Mouse (Mus musculus): Measurements from ENCODE around the gene Prkce. TPM values are rescaled to one million over a fixed set of nuclear protein-coding genes. Genes with fewer than 3 reads are reported as not detected.

The Prkce gene
- total RNA-seq, 2 experiments from 2014 or later: 22.8 to 31.8 TPM

- DNase-seq: no peak
Observed at GRCm38 (mm10) chr17:86176722-86177121, 9.1 kb downstream of the Prkce start.

DNA sequence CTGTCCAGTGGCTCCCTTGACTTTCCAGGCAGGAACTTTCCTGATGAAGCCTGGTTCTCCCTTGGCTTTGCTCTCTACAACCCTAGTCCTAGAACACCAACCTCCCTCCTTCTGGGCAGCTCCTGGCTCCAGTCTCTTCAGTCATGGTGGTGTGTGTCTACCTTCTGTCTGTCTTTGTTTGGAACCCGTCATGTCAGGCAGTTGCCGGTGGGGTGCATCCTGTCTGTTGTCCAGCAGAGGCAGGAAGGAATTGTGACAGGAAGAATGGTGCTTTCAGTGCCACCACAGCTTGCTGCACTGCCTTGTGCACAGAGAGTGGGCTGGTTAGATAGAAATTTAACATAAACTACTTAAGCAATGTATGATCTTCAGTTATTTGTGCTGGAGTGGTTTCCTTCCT is 16.2 kb downstream of the Prkce start:
- no peak for DNase-seq

GRCm38 (mm10) chr17:86184552-86185209 is 17.1 kb downstream of the Prkce start:
- no peak for DNase-seq

GRCm38 (mm10) chr17:86185584-86185983 is 18.0 kb downstream of the Prkce start:
- no peak for DNase-seq

GRCm38 (mm10) chr17:86187777-86188176 is 20.2 kb downstream of the Prkce start:
- no peak for DNase-seq

GRCm38 (mm10) chr17:86193979-86194378 is 26.4 kb downstream of the Prkce start:
- DNase-seq: no peak

DNA sequence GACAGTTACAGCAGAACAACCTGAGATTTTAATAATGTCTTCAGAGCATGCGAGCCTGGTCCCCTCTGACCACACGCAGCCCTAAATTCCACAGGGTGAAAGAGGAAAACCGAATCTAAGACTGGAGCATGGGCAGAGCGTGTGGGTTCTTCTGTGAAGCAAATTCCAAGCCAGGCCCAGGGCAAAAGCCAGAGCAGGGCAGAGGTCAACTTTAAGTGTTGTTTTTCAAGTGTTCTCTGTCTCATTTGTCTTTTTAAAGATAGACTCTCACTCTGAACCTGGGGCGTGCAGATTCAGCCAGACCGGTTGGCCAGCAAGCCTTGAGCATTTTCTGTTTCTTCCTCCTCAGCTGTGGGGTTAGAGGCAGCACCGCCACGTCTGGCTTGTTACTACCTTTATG is 27.3 kb downstream of the Prkce start:
- no peak for DNase-seq

GRCm38 (mm10) chr17:86198496-86199465 is 31.2 kb downstream of the Prkce start:
- DNase-seq: peak; percentile 30

- peak; percentile 67 for DNase-seq
Observed at GRCm38 (mm10) chr17:86201981-86202380, 34.4 kb downstream of the Prkce start.

GRCm38 (mm10) chr17:86202972-86203371 is 35.4 kb downstream of the Prkce start:
- peak; percentile 43 for DNase-seq

- peak; percentile 51 for DNase-seq
Observed at GRCm38 (mm10) chr17:86203531-86204450, 36.2 kb downstream of the Prkce start.

DNA sequence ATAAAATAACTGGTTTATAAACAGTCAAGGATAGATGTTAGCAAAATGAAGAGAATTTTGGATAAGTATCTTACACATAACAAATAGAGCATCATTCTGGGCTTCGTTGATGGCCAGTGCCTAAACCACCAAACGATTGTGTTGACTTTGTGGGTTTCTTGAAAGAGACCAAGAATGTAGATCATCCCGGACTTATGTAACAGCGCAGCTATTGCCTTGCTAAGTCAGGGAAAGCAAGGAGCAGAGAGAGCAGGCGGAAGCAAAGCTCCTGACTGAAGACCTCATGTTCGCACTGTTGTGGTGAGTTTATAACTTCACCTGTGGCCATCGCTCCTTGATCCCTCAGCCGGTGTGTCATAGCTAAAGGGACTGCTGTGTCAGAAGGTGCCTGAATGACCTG is 38.7 kb downstream of the Prkce start:
- DNase-seq: no peak

DNA sequence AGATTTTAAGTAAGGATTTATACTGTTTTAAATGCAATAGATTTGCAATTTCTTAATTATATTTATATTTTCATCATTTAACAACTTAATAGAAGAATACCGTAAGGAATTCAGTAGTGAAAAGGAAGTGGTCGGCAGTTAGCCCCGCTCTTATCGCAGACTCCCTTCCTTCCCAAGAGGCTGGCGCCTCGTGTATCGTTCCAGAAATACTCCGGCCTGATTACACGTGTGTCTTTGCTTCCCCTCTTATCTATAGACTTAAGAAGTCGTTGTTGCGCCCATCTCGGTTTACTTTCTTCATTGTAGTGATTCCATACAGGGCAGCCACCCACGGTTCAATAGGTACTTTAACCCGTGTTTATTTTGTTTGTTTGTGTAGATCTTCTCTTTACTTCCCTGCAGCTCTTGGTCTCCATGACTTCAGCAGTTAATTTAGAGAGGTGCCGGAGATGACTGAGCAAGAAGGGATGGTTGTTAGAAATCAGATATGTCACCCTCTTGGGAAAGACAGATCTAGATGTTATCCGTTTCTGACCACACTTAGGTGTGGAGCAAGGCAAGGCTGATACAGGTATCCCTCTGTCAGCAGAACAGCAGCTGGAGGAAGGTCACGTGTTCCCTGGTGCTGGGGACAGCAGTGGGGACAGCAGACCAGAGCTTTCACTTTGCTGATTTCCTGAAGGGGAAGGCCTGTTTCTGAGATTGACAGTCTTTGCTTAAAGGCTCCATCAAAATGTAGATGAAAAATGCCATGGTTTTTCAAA is 40.7 kb downstream of the Prkce start:
- no peak for DNase-seq

DNA sequence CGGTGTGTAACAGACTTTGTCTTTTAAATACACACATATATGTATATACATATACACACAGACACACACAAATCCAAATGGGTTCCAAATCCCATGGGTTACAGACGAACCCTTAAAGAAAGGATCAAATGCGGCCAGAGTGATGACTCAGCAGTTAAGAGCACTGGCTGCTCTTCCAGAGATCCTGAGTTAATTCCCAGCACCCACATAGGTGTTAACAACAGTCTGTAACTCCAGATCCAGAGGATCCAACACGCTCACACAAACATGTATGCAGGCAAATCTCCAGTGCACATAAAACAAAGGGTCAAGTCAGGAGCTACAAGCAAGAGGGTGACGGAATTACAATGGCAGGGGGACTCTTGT is 41.2 kb downstream of the Prkce start:
- no peak for DNase-seq

- DNase-seq: no peak
Observed at GRCm38 (mm10) chr17:86209680-86210251, 42.2 kb downstream of the Prkce start.

DNA sequence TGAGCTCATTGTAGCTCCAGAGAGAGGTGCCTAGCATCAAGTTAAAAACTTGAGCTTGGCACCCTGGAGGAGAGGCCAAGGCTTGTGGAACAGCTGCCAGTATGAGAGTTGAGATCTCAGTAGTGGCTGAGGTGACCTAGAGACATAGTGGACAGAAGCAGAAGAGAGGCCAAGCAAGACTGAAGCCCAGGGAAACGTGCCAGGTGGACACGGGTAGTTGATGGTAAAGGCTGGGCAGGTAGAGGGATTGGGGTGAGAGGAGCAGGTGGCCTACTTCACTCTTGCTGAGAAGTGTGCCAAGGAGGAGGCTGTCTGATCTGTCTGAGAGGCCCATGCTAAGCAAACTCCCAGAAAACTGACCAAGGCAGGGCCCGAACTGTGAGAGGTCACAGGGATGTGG is 44.6 kb downstream of the Prkce start:
- no peak for DNase-seq

- no peak for DNase-seq
Observed at GRCm38 (mm10) chr17:86214285-86214684, 46.7 kb downstream of the Prkce start.

GRCm38 (mm10) chr17:86214741-86215140 is 47.2 kb downstream of the Prkce start:
- no peak for DNase-seq

DNA sequence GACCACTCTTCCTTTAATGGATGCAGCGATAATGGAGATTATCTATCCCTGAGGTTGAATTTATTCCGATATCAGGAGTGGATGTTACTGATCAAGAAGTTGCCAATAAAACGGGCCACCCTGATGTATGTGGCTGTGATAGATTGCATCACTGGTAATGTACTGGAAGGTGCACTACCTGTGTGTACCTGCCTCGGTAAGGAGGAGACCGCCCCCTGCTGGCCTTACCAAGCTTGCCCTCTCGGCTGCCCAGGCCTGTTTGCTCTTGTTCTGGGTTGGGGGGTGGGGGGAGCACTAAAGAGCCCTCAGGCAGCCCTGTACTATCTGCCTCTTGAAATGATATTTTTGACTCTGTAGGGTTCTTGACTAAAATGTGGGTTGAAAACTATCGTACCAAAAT is 48.2 kb downstream of the Prkce start:
- DNase-seq: peak; percentile 67

GRCm38 (mm10) chr17:86217468-86217867 is 49.9 kb downstream of the Prkce start:
- no peak for DNase-seq

DNA sequence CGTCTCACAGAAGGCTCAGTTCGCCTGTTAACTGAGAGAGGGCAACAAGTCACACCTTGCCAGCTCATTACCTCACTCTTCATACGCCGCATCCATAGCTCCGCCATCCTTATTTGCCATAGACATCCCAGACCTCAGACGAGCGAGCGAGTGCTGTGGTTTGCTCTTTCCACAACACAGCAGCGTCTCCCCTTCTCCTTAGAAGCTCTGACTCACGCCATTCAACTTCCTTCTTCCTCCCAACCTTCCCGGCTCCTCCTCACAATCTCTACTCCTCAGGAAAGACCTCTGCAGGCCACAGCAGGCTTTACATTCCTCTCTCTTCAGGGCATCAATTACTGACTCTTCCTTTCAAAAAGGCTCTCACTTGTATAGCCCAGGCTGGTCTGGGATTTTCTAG is 51.0 kb downstream of the Prkce start:
- no peak for DNase-seq

All from adrenal gland, postnatal 10 days (tissue).